Mouse (Mus musculus): Measurements from ENCODE around the gene Tor4a.

- TF ChIP-seq CTCF (conservative IDR thresholded peaks at IDR 0.05; ENCODE audit: insufficient read depth, insufficient read length, low read depth, low read length) (no peak), POLR2A (IDR thresholded peaks at IDR 0.05; ENCODE audit: low read depth, low read length) (no peak)
These were observed 3.9 kb upstream of the Tor4a start for GRCm38 (mm10) chr2:25200631-25201030.

Data from kidney, adult 2 months (tissue).